Mouse (Mus musculus): ENCODE measurements at regions not wholly inside any gene's neighbourhood (a gene's known extent, or its start where the extent isn't known, plus 50 kb on each side); places are given as distances from the start of the nearest gene placed in this dataset.
A peak's percentile ranks its signal among the peaks of the same experiment; 100 is the strongest.
"Not testable (repeated sequence)": the region's sequence is repeated elsewhere in the genome, so short reads cannot be mapped to it uniquely, and the experiment has no call there.

GRCm38 (mm10) chr16:82661015-82661414, 167.2 kb upstream of the Gm21833 start:
- no peak for DNase-seq

GRCm38 (mm10) chr16:82674926-82675325, 153.3 kb upstream of the Gm21833 start:
- DNase-seq = no peak

- not testable (repeated sequence) for DNase-seq
These were observed 145.1 kb upstream of the Gm21833 start for GRCm38 (mm10) chr16:82683113-82683512.

- DNase-seq = peak; percentile 1
These were observed 127.3 kb upstream of the Gm21833 start for GRCm38 (mm10) chr16:82700922-82701321.

- no peak for DNase-seq
These were observed 117.0 kb upstream of the Gm21833 start for GRCm38 (mm10) chr16:82711161-82711560.

- DNase-seq = no peak
These were observed 94.1 kb upstream of the Gm21833 start for GRCm38 (mm10) chr16:82734117-82734516.

GRCm38 (mm10) chr16:82758466-82758865, 69.7 kb upstream of the Gm21833 start:
- DNase-seq = no peak

Measured in adrenal gland, adult 2 months (tissue).